In the genomic region with DNA sequence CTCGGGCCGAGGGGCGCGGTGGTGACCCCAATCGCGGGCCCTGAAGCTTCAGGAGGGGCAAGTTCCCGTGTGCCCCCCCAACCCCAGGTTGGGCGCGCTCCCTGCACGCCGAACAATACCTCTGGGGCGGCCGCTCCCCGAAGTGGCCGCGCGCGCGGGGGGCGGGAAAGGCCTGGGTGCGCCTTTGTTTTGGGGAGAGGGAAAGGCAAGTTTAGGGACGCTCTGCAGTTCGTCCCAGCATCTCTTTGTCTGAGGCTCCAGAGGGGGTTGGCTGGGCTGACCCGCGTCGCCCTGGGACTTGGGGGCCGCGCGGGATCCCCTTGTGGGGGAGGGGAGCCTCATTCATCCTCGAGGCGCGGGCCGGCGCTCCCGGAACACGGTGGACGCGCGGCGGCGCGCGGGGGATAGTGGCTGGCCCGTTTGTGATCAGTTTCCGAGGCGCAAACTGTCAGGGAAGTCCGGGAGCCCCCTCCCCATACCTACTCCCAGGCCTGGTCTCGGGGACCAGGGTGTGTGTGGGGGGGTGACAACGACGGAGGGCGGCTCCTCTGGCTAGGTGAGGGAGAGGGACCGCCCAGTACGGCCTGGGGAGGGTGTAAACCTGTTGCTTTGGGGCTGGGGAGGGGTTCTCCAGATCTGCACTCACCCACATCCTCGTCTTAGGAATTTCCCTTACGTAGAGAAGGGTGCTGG, we compare ENCODE assay signal across 8 mouse cellular contexts. TPM values are rescaled to one million over a fixed set of nuclear protein-coding genes. Genes with fewer than 3 reads are reported as not detected.
A peak's percentile ranks its signal among the peaks of the same experiment; 100 is the strongest.
DNase-seq lines count a peak whose midpoint lies in the region; TF ChIP-seq lines count a peak whose summit lies in the region.

No protein-coding gene starts in this region.

- WGBS in forebrain, embryonic 10.5 days, result 19% methylated on average over 52 of the region's 55 CpGs

- peaks cover 43% of the 10 kb centered on the region for H3K4me1 ChIP-seq in E14TG2a.4 (replicated peaks; ENCODE audit: low read depth, low read length)
- peaks cover 39% of the 10 kb centered on the region for H3K4me1 ChIP-seq in forebrain, embryonic 10.5 days

- H3K4me3 ChIP-seq in E14TG2a.4 (replicated peaks; ENCODE audit: low read length), result peak overlapping the region; percentile 85
- peak overlapping the region; percentile 67 for H3K4me3 ChIP-seq in forebrain, embryonic 10.5 days

- H3K9me3 ChIP-seq in E14TG2a.4 (ENCODE audit: low read length), result no peaks in the 10 kb centered on the region
- peaks cover 6% of the 10 kb centered on the region; the same call in 1 of the 2 replicates for H3K9me3 ChIP-seq in forebrain, embryonic 10.5 days

- no peaks in the 10 kb centered on the region for H3K27me3 ChIP-seq in E14TG2a.4 (ENCODE audit: insufficient read depth, low read length)
- H3K27me3 ChIP-seq in forebrain, embryonic 10.5 days (ENCODE audit: poor library complexity, severe bottlenecking), result no peaks in the 10 kb centered on the region

- peak overlapping the region; percentile 96 for H3K27ac ChIP-seq in forebrain, embryonic 10.5 days

- H3K36me3 ChIP-seq in E14TG2a.4 (ENCODE audit: insufficient read depth, low read length), result no peaks in the 10 kb centered on the region
- H3K36me3 ChIP-seq in forebrain, embryonic 10.5 days (replicated peaks), result no peaks in the 10 kb centered on the region

- no peak for TF ChIP-seq CTCF in E14TG2a.4 (conservative IDR thresholded peaks at IDR 0.05; ENCODE audit: low read length)

- intact Hi-C loops in heart, postnatal 25 days (cut with DNase I), result loop anchor here (2.0 to 5.0 kb wide), 4 partner anchors 36 to 199 kb away; no protein-coding TSS in a partner anchor

- DNase-seq in brain, adult 2 months (ENCODE audit: low read depth, low spot score), result peak; percentile 34
- peak; percentile 44 for DNase-seq in forebrain, embryonic 10.5 days (ENCODE audit: extremely low spot score, low spot score)
- peak; percentile 7 for DNase-seq in heart, postnatal 25 days (ENCODE audit: low spot score)
- peak; percentile 13 for DNase-seq in layer of hippocampus, adult 9-11 months
- peak; percentile 45 for DNase-seq in lung, postnatal 10 days
- DNase-seq in retina, postnatal 1 day, result peak; percentile 65
- peak; percentile 47 for DNase-seq in urinary bladder, adult 2 months (ENCODE audit: low spot score)

RNA-seq across cellular contexts. Expression of gene Tbl1x, which starts 0.6 kb away (rescaled TPM):
- polyA plus RNA-seq in forebrain, embryonic 10.5 days (2016; fragmentation: Nextera tagmentation; extraction: Ambion mirVana), result 71.4 and 76.7 TPM in 2 replicates
- total RNA-seq in heart, postnatal 25 days (2021), result 10 to 100 TPM; 30.7 to 34.4 TPM
- 37.2 and 44.1 TPM in 2 replicates for polyA plus RNA-seq in urinary bladder, adult 2 months (2012; rRNA removed)

Comparison
In these comparisons a context has a peak if more than half of its experiments do, and no peak if none do; other contexts are left out.
1. Peak in every context shown above with its lines: DNase-seq, H3K4me3 ChIP-seq and H3K27ac ChIP-seq.
2. DNase-seq: peak in every context shown above with its lines; median percentile 65 in retina, postnatal 1 day; 47 in urinary bladder, adult 2 months; 45 in lung, postnatal 10 days; 44 in forebrain, embryonic 10.5 days; 34 in brain, adult 2 months; 13 in layer of hippocampus, adult 9-11 months; 7 in heart, postnatal 25 days.